Comparison of ENCODE assay signal across 9 mouse cellular contexts in genomic region chr9:15307257-15307656, GRCm38 (mm10). TPM values are rescaled to one million over a fixed set of nuclear protein-coding genes. Genes with fewer than 3 reads are reported as not detected.
A peak's percentile ranks its signal among the peaks of the same experiment; 100 is the strongest.
DNase-seq lines count a peak whose midpoint lies in the region; ATAC-seq and TF ChIP-seq lines count a peak whose summit lies in the region.
"Had no signal": no experiment of that assay in that cellular context is flagged by ENCODE, and none has a peak within 500 bp of the region (broad histone marks: within the 10 kb centered on the region; RNA-seq: fewer than 3 reads in every experiment).

No protein-coding gene starts in this region.

- peak overlapping the region; percentile 98 for H3K27ac ChIP-seq in heart, embryonic 10.5 days
- H3K27ac ChIP-seq in CH12.LX (ENCODE audit: insufficient read depth, low read depth) = peak overlapping the region; percentile 56; the same call in 1 of the 2 replicates
- H3K27ac ChIP-seq in forebrain, postnatal 0 days (ENCODE audit: low read depth, low read length) = no peak overlapping the region
- H3K27ac ChIP-seq in liver, embryonic 16.5 days (ENCODE audit: low read length) = no peak overlapping the region

- no peaks in the 10 kb centered on the region for H3K9me3 ChIP-seq in heart, embryonic 10.5 days
- H3K9me3 ChIP-seq in CH12.LX (replicated peaks; ENCODE audit: low read length) = no peaks in the 10 kb centered on the region
- H3K9me3 ChIP-seq in forebrain, postnatal 0 days (ENCODE audit: low read length) = no peaks in the 10 kb centered on the region
- H3K9me3 ChIP-seq in liver, embryonic 16.5 days (replicated peaks; ENCODE audit: control insufficient read depth, low read length) = no peaks in the 10 kb centered on the region

- H3K4me3 ChIP-seq in heart, embryonic 10.5 days = peak overlapping the region; percentile 91
- peak overlapping the region; percentile 69 to 94 (median 85) for H3K4me3 ChIP-seq in CH12.LX (replicated peaks in 1 of 3; ENCODE audit: low read depth in 2 of 3, low read length in 2 of 3, poor library complexity in 1 of 3)
- H3K4me3 ChIP-seq in forebrain, postnatal 0 days (ENCODE audit: low read depth, low read length) = peak overlapping the region; percentile 84
- H3K4me3 ChIP-seq in liver, embryonic 16.5 days (ENCODE audit: low read depth, low read length) = peak overlapping the region; percentile 93

- no peak for TF ChIP-seq EP300 in CH12.LX (IDR thresholded peaks at IDR 0.05; ENCODE audit: low read length)

- H3K36me3 ChIP-seq in heart, embryonic 10.5 days = peaks cover 51% of the 10 kb centered on the region
- H3K36me3 ChIP-seq in CH12.LX (replicated peaks in 1 of 2; ENCODE audit: control insufficient read depth in 1 of 2, insufficient read depth in 1 of 2, low read length in 1 of 2) = peaks cover 30 to 46% of the 10 kb centered on the region in 2 experiments
- H3K36me3 ChIP-seq in forebrain, postnatal 0 days (ENCODE audit: insufficient read depth) = peaks cover 28% of the 10 kb centered on the region
- peaks cover 23% of the 10 kb centered on the region for H3K36me3 ChIP-seq in liver, embryonic 16.5 days (ENCODE audit: control insufficient read depth, insufficient read depth)

- TF ChIP-seq CTCF in CH12.LX (conservative IDR thresholded peaks at IDR 0.05 in 1 of 2, IDR thresholded peaks at IDR 0.05 in 1 of 2; ENCODE audit: low read depth in 2 of 2, low read length in 2 of 2) = no peak
- TF ChIP-seq CTCF in forebrain, postnatal 0 days (IDR thresholded peaks at IDR 0.05; ENCODE audit: low read depth) = no peak

- in situ Hi-C loops in CH12.LX (cut with MboI; ENCODE audit: low pct_ligation_motif_present, low pct_unique_long_range_greater_than_20kb, low sequenced_read_pairs) = no loop called here

- peak overlapping the region; percentile 90 for H3K9ac ChIP-seq in CH12.LX (ENCODE audit: insufficient read depth, low read depth)
- H3K9ac ChIP-seq in forebrain, postnatal 0 days = peak overlapping the region; percentile 92
- H3K9ac ChIP-seq in liver, embryonic 16.5 days (ENCODE audit: low read depth, low read length) = peak overlapping the region; percentile 94

- H3K4me2 ChIP-seq in CH12.LX (ENCODE audit: insufficient read depth, low read depth, poor library complexity, severe bottlenecking) = peak overlapping the region; percentile 90
- H3K4me2 ChIP-seq in forebrain, postnatal 0 days (ENCODE audit: low read depth) = peak overlapping the region; percentile 83
- H3K4me2 ChIP-seq in liver, embryonic 16.5 days (ENCODE audit: low read depth, low read length) = peak overlapping the region; percentile 95

- H3K4me1 ChIP-seq in heart, embryonic 10.5 days = peaks cover 15% of the 10 kb centered on the region
- peaks cover 2 to 36% of the 10 kb centered on the region in 2 experiments; a peak in 3 of 4 replicates for H3K4me1 ChIP-seq in CH12.LX (ENCODE audit: control insufficient read depth in 1 of 2, insufficient read depth in 2 of 2)
- H3K4me1 ChIP-seq in forebrain, postnatal 0 days (ENCODE audit: insufficient read depth) = peaks cover 15% of the 10 kb centered on the region; the same call in 1 of the 2 replicates
- H3K4me1 ChIP-seq in liver, embryonic 16.5 days (ENCODE audit: control insufficient read depth, low read depth, low read length) = peaks cover 25% of the 10 kb centered on the region

- dilution Hi-C loops in CH12.LX (cut with MboI; ENCODE audit: extremely low pct_ligation_motif_present, extremely low pct_unique_long_range_greater_than_20kb, low sequenced_read_pairs) = no loop called here

- 8% methylated on average over 6 of the region's 6 CpGs for WGBS in heart, embryonic 10.5 days
- WGBS in forebrain, postnatal 0 days = 8% methylated on average over 6 of the region's 6 CpGs
- 5% methylated on average over 6 of the region's 6 CpGs for WGBS in liver, embryonic 16.5 days (ENCODE audit: insufficient replicate concordance)

- intact Hi-C loops in heart, postnatal 14 days (cut with DNase I) = no loop called here

- no peak for DNase-seq in heart, embryonic 10.5 days (ENCODE audit: low spot score)
- DNase-seq in heart, postnatal 14 days = no peak
- no peak for DNase-seq in CH12.LX (ENCODE audit: extremely low read depth)
- no peak for DNase-seq in forebrain, postnatal 0 days
- DNase-seq in ovary, adult 18-20 months (ENCODE audit: low spot score) = no peak
- DNase-seq in layer of hippocampus, postnatal 10 days (ENCODE audit: low spot score in 2 of 2) = no peak
- DNase-seq: lung, postnatal 36 days had no signal

- no peak for TF ChIP-seq RAD21 in CH12.LX (IDR thresholded peaks at IDR 0.05; ENCODE audit: low read depth, low read length)

- no peak; the same call in 1 of the 2 replicates for TF ChIP-seq POLR2A in CH12.LX (IDR thresholded peaks at IDR 0.05; ENCODE audit: low read depth, low read length)

- H3K27me3 ChIP-seq in heart, embryonic 10.5 days (ENCODE audit: insufficient read depth, poor library complexity, severe bottlenecking) = no peaks in the 10 kb centered on the region
- no peaks in the 10 kb centered on the region for H3K27me3 ChIP-seq in CH12.LX (replicated peaks)
- no peaks in the 10 kb centered on the region for H3K27me3 ChIP-seq in forebrain, postnatal 0 days (ENCODE audit: insufficient read depth, low read length)
- no peaks in the 10 kb centered on the region for H3K27me3 ChIP-seq in liver, embryonic 16.5 days (ENCODE audit: control insufficient read depth, insufficient read depth, low read depth, low read length)

- no peak for ATAC-seq in forebrain, postnatal 0 days
- no peak for ATAC-seq in liver, embryonic 16.5 days (ENCODE audit: low read depth)
- no peak for ATAC-seq in inflammation-experienced regulatory T-cells, adult 6 months

- H3K79me2 ChIP-seq in CH12.LX (replicated peaks; ENCODE audit: control insufficient read depth, extremely low read depth, insufficient read depth, poor library complexity, severe bottlenecking) = peaks cover 49% of the 10 kb centered on the region

TF ChIP-seq in CH12.LX, 34 proteins besides CTCF, POLR2A, EP300 and RAD21:
- 0 out of 2 replicates have a peak, but pooled peaks have one; percentile 65 for TF ChIP-seq CHD1 (IDR thresholded peaks at IDR 0.05; ENCODE audit: low read depth, low read length)
- peak; percentile 52; the same call in 1 of the 2 replicates for TF ChIP-seq SIN3A (IDR thresholded peaks at IDR 0.05; ENCODE audit: low read length)
- no peak for TF ChIP-seq CHD2 (IDR thresholded peaks at IDR 0.05; ENCODE audit: low read length)

RNA-seq across cellular contexts. Expression of gene 4931406C07Rik, which starts 1.0 kb away (rescaled TPM):
- 5.9 and 6.3 TPM in 2 replicates for polyA plus RNA-seq in heart, embryonic 10.5 days (2016; fragmentation: Nextera tagmentation; extraction: Ambion mirVana)
- 10 to 100 TPM in 1 of 2 experiments, 1 to 10 TPM in 1; 7.0 to 10.7 TPM for total RNA-seq in heart, postnatal 14 days (2021)
- total RNA-seq in CH12.LX (2012; rRNA removed) (5.0 and 5.3 TPM in 2 replicates), CH12.LX (2014; rRNA removed) (10.9 and 12.0 TPM in 2 replicates)
- polyA plus RNA-seq in CH12.LX (2012; ENCODE audit: insufficient read length, low read depth) = 20.2 and 22.4 TPM in 2 replicates
- total RNA-seq in forebrain, postnatal 0 days (2014; rRNA removed) = 10.8 and 12.9 TPM in 2 replicates
- polyA plus RNA-seq in forebrain, postnatal 0 days (2015; fragmentation: Nextera tagmentation; extraction: Ambion mirVana) = 8.1 and 12.5 TPM in 2 replicates
- 3.9 and 4.1 TPM in 2 replicates for polyA plus RNA-seq in liver, embryonic 16.5 days (2015; fragmentation: Nextera tagmentation; extraction: Ambion mirVana)
- polyA plus RNA-seq in inflammation-experienced regulatory T-cells, adult 6 months (2017; shearing (Covaris generic)) = 1 to 10 TPM; 3.2 to 7.2 (median 5.0) TPM
- 10 to 100 TPM; 28.3 to 31.2 TPM for total RNA-seq in layer of hippocampus, postnatal 10 days (2021)

RNA-seq across cellular contexts. Expression of gene Taf1d, which starts 1.2 kb away (rescaled TPM):
- polyA plus RNA-seq in heart, embryonic 10.5 days (2016; fragmentation: Nextera tagmentation; extraction: Ambion mirVana) = 50.8 and 72.8 TPM in 2 replicates
- total RNA-seq in heart, postnatal 14 days (2021) = 10 to 100 TPM; 30.0 to 41.7 TPM
- total RNA-seq in CH12.LX (2012; rRNA removed) = 1,079 and 1,089 TPM in 2 replicates
- 249 and 299 TPM in 2 replicates for total RNA-seq in CH12.LX (2014; rRNA removed)
- polyA plus RNA-seq in CH12.LX (2012; ENCODE audit: insufficient read length, low read depth) = 181 and 204 TPM in 2 replicates
- total RNA-seq in forebrain, postnatal 0 days (2014; rRNA removed) = 80.7 and 96.7 TPM in 2 replicates
- polyA plus RNA-seq in forebrain, postnatal 0 days (2015; fragmentation: Nextera tagmentation; extraction: Ambion mirVana) = 43.6 and 48.2 TPM in 2 replicates
- polyA plus RNA-seq in liver, embryonic 16.5 days (2015; fragmentation: Nextera tagmentation; extraction: Ambion mirVana) = 21.3 and 21.5 TPM in 2 replicates
- 100 to 1,000 TPM; 108 to 150 (median 131) TPM for polyA plus RNA-seq in inflammation-experienced regulatory T-cells, adult 6 months (2017; shearing (Covaris generic))
- 10 to 100 TPM; 41.4 to 42.6 TPM for total RNA-seq in layer of hippocampus, postnatal 10 days (2021)

RNA-seq across cellular contexts. Expression of gene Med17, which starts 27.5 kb away (rescaled TPM):
- 23.8 and 31.7 TPM in 2 replicates for polyA plus RNA-seq in heart, embryonic 10.5 days (2016; fragmentation: Nextera tagmentation; extraction: Ambion mirVana)
- 10 to 100 TPM; 16.4 to 17.5 TPM for total RNA-seq in heart, postnatal 14 days (2021)
- 35.5 and 39.7 TPM in 2 replicates for total RNA-seq in CH12.LX (2012; rRNA removed)
- 59.8 and 70.7 TPM in 2 replicates for total RNA-seq in CH12.LX (2014; rRNA removed)
- 57.0 and 58.6 TPM in 2 replicates for polyA plus RNA-seq in CH12.LX (2012; ENCODE audit: insufficient read length, low read depth)
- total RNA-seq in forebrain, postnatal 0 days (2014; rRNA removed) = 30.7 and 30.9 TPM in 2 replicates
- 17.9 and 23.3 TPM in 2 replicates for polyA plus RNA-seq in forebrain, postnatal 0 days (2015; fragmentation: Nextera tagmentation; extraction: Ambion mirVana)
- polyA plus RNA-seq in liver, embryonic 16.5 days (2015; fragmentation: Nextera tagmentation; extraction: Ambion mirVana) = 12.4 and 13.4 TPM in 2 replicates
- polyA plus RNA-seq in inflammation-experienced regulatory T-cells, adult 6 months (2017; shearing (Covaris generic)) = 10 to 100 TPM; 21.2 to 39.0 (median 24.7) TPM
- total RNA-seq in layer of hippocampus, postnatal 10 days (2021) = 10 to 100 TPM; 29.5 to 33.3 TPM

RNA-seq across cellular contexts. Expression of gene Cep295, which starts 50.3 kb away (rescaled TPM):
- 14.0 and 17.6 TPM in 2 replicates for polyA plus RNA-seq in heart, embryonic 10.5 days (2016; fragmentation: Nextera tagmentation; extraction: Ambion mirVana)
- total RNA-seq in heart, postnatal 14 days (2021) = 10 to 100 TPM in 1 of 2 experiments, 1 to 10 TPM in 1; 8.1 to 10.5 TPM
- total RNA-seq in CH12.LX (2012; rRNA removed) (20.4 and 23.8 TPM in 2 replicates), CH12.LX (2014; rRNA removed) (27.1 and 27.2 TPM in 2 replicates)
- 29.9 and 31.4 TPM in 2 replicates for polyA plus RNA-seq in CH12.LX (2012; ENCODE audit: insufficient read length, low read depth)
- 27.7 and 45.7 TPM in 2 replicates for total RNA-seq in forebrain, postnatal 0 days (2014; rRNA removed)
- polyA plus RNA-seq in forebrain, postnatal 0 days (2015; fragmentation: Nextera tagmentation; extraction: Ambion mirVana) = 7.4 and 8.7 TPM in 2 replicates
- 6.8 and 6.9 TPM in 2 replicates for polyA plus RNA-seq in liver, embryonic 16.5 days (2015; fragmentation: Nextera tagmentation; extraction: Ambion mirVana)
- polyA plus RNA-seq in inflammation-experienced regulatory T-cells, adult 6 months (2017; shearing (Covaris generic)) = 10 to 100 TPM; 20.4 to 31.8 (median 30.6) TPM
- total RNA-seq in layer of hippocampus, postnatal 10 days (2021) = 10 to 100 TPM; 26.5 to 26.9 TPM

Comparison
In these comparisons a context has a peak if more than half of its experiments do, and no peak if none do; other contexts are left out.
1. H3K27ac ChIP-seq: peak in heart, embryonic 10.5 days (single experiment) and CH12.LX (single experiment); none in forebrain, postnatal 0 days (single experiment) and liver, embryonic 16.5 days (single experiment).
2. Peak in every context shown above with its lines, with median percentiles within 50 percentile points of each other: H3K4me3 ChIP-seq, H3K4me2 ChIP-seq and H3K9ac ChIP-seq.